Mouse (Mus musculus) right cerebral cortex, postnatal 14 days (tissue): ENCODE data around the gene Babam2.

Experiments used
- DNase-seq: peaks from one replicate; pipeline ENCODE4 v3.0.0; 2022

The Babam2 gene

GRCm38 (mm10) chr5:32058481-32059253, 361.2 kb downstream of the Babam2 start:
- no peak for DNase-seq

- no peak for DNase-seq
These were observed 361.8 kb downstream of the Babam2 start for GRCm38 (mm10) chr5:32059254-32059796.

- no peak for DNase-seq
These were observed 363.0 kb downstream of the Babam2 start for GRCm38 (mm10) chr5:32060485-32060884.

GRCm38 (mm10) chr5:32061854-32062253, 364.4 kb downstream of the Babam2 start:
- no peak for DNase-seq

DNA sequence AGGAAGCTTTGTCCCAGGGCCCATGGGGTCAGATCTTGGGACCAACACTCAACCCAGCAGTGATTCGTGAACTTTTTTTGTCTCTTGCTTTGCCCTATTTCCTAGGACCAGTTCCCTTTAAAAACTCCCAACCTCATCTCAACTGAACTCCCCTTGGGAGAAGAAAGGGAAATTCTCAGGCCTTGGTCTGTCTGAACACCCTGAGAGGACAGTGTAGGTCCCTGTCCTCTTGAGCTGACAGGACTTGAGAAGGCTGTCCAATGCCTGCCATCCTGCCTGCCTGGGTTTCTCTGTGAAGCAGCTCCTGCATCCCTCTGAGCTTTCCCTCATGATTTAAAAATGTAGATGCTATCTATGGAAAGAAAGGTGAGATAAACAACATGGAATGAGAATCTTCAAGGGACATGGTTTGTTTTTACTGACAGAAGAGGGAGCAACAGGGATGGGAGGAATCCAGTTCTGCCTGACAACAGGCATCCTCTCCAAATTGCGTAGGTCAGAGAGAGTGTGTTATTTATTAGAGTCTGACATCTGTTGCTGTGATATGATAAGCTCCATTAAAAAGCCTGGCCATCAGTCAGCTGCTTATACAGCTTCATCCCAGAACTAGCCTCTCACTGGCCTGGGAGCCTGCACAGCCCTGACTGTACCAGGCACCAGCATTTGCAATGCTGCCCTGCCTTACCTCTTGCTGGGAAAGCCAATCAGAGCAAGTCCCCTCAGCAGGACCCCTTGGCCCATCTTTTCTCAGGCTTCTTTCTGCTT, 367.0 kb downstream of the Babam2 start:
- DNase-seq, result no peak

DNA sequence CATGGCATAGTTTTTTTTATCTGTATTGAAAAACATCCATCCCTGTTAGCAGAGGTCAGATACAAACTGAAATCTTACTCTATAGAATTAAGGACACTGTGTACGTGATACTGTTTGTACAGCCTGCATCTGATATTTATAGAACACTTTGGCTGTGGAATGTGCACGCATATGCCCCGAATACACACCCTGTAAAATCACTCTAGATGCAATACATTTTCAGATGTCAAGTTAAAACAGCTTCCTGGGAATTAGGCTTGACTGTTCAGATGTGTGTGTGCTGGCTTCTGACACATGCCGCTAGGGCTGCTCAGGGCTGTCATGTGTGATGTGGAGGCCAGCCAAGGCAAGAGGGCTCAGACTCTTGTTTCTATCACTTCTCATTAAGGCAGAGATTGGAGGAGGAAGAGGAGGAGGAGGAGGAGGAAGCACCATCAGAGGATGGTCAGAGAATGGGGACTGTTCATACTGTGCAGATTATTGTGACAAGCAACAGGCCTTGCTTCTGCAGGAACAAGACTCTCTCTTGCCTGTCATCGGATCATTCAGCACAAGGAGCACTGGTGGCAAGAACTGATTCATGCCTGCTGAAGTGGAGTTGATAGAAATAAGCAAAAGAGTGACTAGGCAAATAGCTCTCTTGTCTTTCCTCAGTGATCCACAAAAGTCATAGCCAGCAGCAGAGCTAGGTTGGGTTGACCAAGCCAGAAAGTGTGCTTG, 368.7 kb downstream of the Babam2 start:
- no peak for DNase-seq

- no peak for DNase-seq
These were observed 369.4 kb downstream of the Babam2 start for GRCm38 (mm10) chr5:32066839-32067238.

DNA sequence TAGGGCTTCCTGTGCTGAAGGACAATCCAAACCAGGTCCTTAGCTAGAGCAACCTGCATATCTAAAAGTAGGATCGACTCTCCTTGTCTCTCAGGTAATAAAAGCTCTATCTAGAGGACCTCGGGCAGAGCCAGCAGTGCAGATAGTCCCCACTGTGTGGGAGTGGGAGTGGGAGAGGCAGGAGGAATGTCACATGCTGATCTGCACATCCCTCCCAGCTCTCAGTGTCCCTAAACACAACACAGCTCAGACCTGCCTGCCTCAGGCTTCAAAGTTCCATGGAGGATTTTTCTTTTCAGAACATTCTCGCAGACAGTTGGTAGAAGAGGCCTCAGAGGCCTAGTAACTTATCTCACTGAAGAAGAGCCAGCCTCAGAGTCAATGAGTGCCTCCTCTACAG, 371.1 kb downstream of the Babam2 start:
- DNase-seq, result no peak

GRCm38 (mm10) chr5:32069096-32069495, 371.6 kb downstream of the Babam2 start:
- no peak for DNase-seq

DNA sequence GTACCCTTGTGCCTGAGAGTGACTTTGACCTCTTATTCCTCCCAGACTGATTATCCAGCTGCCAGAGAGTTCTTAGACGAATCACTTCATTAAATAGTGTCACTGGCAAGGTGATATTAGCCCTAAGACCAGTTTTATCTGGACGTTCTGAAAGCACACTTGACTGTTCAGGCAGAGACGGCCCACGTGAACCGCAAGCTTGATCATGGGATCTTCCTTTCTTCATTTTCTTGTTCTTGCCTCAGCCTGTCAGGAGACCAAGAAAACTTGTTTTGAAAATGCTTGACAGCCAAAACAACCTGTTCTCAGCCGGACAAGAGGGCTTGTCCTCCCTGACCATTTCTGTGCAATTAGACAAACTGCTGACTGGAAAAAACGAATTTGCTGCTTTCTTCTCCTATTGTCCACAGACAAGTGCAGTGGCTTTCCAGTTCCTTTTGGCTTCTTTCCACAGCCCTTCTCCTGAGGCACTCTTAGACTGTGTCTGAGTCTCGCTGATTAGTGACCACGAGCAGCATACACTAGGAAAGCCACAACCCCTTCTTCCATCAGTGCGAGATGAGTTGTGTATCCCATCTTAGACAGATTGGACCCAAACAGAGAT, 372.2 kb downstream of the Babam2 start:
- DNase-seq, result no peak

- DNase-seq, result peak; percentile 17
These were observed 373.3 kb downstream of the Babam2 start for GRCm38 (mm10) chr5:32070781-32071180.

GRCm38 (mm10) chr5:32071314-32071713, 373.8 kb downstream of the Babam2 start:
- DNase-seq, result no peak

- no peak for DNase-seq
These were observed 374.3 kb downstream of the Babam2 start for GRCm38 (mm10) chr5:32071824-32072223.

DNA sequence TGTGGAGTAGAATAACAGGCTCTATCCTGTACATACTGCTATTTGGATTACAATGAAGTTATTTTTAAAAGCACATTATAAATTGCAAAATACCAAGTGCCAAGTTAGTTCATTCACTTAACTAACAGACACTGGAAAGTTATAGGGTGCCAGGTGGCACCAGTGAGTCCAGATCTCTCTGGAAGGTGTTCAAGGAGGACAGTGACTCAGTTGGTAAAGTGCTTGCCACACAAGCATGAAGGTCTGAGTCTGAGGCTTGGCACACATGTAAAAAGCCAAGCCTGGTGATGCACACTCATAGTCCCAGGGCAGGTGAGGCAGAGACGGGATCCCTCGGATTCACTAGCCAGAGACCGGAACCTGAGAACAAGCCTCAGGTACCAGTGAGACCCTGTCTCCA, 375.4 kb downstream of the Babam2 start:
- DNase-seq, result no peak

DNA sequence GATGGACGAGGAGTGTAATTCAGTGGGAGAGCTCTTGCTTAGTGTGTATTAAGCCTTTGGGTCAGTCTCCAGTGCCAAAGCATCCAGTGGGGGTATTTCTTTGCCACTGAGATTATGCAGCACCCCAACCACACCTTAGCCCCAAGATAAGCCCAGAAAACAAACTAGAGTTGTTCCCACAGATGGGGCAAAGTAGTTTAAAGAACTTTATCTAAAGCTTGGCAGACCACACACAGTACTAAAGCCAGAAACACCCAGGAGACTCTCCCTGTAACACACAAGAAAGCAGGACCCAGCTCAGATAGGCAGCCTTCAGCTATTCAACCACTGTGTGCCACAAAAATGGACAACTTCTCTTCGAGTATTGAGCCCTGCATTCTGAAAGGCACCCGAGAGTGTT, 376.6 kb downstream of the Babam2 start:
- no peak for DNase-seq

GRCm38 (mm10) chr5:32077139-32077538, 379.7 kb downstream of the Babam2 start:
- no peak for DNase-seq

- DNase-seq, result no peak
These were observed 381.5 kb downstream of the Babam2 start for GRCm38 (mm10) chr5:32078986-32079385.

GRCm38 (mm10) chr5:32080490-32081219, 383.2 kb downstream of the Babam2 start:
- DNase-seq, result peak; percentile 29

DNA sequence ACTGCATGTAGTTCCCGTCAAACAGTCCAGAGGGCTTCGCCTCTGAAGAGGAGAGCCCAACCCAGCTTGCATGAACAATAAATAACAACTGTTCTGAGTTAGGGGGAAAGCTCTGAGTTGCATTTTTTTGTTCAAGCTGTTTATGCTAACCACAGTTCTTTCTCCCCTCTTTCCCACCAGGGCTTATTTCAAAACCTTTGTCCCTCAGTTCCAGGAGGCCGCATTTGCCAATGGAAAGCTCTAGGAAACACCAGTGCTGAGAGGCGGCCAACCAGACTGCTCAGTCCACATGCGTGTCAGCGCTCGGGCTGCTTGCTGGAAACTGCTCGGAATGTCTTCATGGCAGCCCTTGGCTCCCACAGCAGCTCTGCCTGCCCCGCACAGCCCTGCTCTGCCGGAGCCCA, 386.9 kb downstream of the Babam2 start:
- DNase-seq, result no peak

GRCm38 (mm10) chr5:32085566-32085965, 388.1 kb downstream of the Babam2 start:
- DNase-seq, result no peak

GRCm38 (mm10) chr5:32085971-32086370, 388.5 kb downstream of the Babam2 start:
- no peak for DNase-seq

DNA sequence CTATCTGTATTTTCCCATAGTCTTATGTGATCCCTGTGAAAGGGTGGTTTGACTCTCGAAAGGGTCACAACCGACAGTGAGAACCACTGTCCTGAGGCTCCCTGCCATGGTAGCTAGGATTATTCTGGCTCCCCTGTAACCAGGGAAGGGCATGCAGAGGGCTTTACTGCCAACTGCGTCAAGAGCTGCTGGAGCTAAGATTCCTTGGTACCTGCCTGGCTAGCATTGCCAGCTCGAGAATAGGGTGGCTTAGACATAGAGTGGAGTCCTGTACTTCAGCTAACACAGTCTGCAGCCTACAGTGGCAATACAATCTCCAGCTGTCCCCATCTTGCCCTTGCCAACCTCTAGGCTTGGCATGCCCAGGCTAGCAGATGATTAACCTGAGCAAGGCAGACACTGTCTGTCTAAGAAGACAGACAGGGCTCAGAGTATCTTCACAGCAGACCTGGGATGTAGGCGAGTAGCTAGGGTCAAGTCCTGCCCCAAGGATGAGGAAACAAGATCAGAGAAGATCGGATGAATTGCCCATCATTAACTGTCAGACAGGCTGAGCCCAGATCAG, 389.1 kb downstream of the Babam2 start:
- DNase-seq, result no peak
